Mouse (Mus musculus) forebrain, embryonic 16.5 days (tissue): ENCODE measurements around the gene Susd4. TPM values are rescaled to one million over a fixed set of nuclear protein-coding genes. Genes with fewer than 3 reads are reported as not detected.

Experiments
- ATAC-seq: fragments of 200-750 bp; cut with Nextera tagmentation; 2 replicates; pipeline ENCODE4 v1.8.0; 2017; ENCODE audit warnings: mild to moderate bottlenecking, moderate library complexity
- H3K27ac ChIP-seq: fragments of 300-500 bp; sonication (generic); 2 replicates; pipeline ENCODE4 v1.5.1; 2014; ENCODE audit warnings: low read length, control low read depth
- H3K27me3 ChIP-seq: fragments of 300-500 bp; sonication (generic); replicated peaks from 2 replicates; pipeline ENCODE4 v1.6.1; 2014; ENCODE audit warnings: low read length; ENCODE audit not compliant: control insufficient read depth, insufficient read depth
- H3K36me3 ChIP-seq: fragments of 300-500 bp; sonication (generic); 2 replicates; pipeline ENCODE4 v1.6.1; 2014; ENCODE audit not compliant: control insufficient read depth, insufficient read depth
- H3K4me1 ChIP-seq: fragments of 300-500 bp; sonication (generic); replicated peaks from 2 replicates; pipeline ENCODE4 v1.6.1; 2014; ENCODE audit warnings: low read length; ENCODE audit not compliant: control insufficient read depth, insufficient read depth
- H3K4me2 ChIP-seq: fragments of 300-500 bp; sonication (generic); 2 replicates; pipeline ENCODE4 v1.6.1; 2014; ENCODE audit warnings: mild to moderate bottlenecking, low read length, control low read depth
- H3K4me3 ChIP-seq: fragments of 300-500 bp; sonication (generic); replicated peaks from 2 replicates; pipeline ENCODE4 v1.5.1; 2014; ENCODE audit warnings: mild to moderate bottlenecking, low read length, control low read depth
- H3K9ac ChIP-seq: fragments of 300-500 bp; sonication (generic); replicated peaks from 2 replicates; pipeline ENCODE4 v1.6.1; 2014; ENCODE audit warnings: low read depth, low read length, control low read depth
- H3K9me3 ChIP-seq: fragments of 300-500 bp; sonication (generic); 2 replicates; pipeline ENCODE4 v1.6.1; 2016; ENCODE audit warnings: low read length; ENCODE audit not compliant: control insufficient read depth
- whole genome bisulfite sequencing: fragments of 180-500 bp; shearing (Covaris S2); extraction: QIAGEN DNeasy Blood & Tissue Kit; methylation state at CpG from one replicate; pipeline ENCODE4 v1.1.7; 2014; 5-methylcytosine and 5-hydroxymethylcytosine counted together
- polyA plus RNA-seq: library from polyadenylated mRNA; unstranded; fragments of >200 nt; fragmentation: Nextera tagmentation; extraction: Ambion mirVana; gene quantifications from 2 replicates; pipeline ENCODE4 v1.2.1, GENCODE M21; 2015

The Susd4 gene
- polyA plus RNA-seq, 1 experiment from 2014 or later = 46.7 TPM

- Histone ChIP-seq H3K36me3 (no peaks in the 10 kb centered on the region), H3K27me3 (no peaks in the 10 kb centered on the region), H3K9ac (no peak overlapping the region), H3K27ac (no peak overlapping the region), H3K4me3 (no peak overlapping the region), H3K4me1 (0 out of 2 replicates have a peak, but pooled peaks cover 3% of the 10 kb centered on the region), H3K9me3 (no peaks in the 10 kb centered on the region), H3K4me2 (no peak overlapping the region)
- 60% methylated on average over 2 of the region's 2 CpGs for WGBS
- ATAC-seq = 0 out of 2 replicates have a peak, but pooled peaks have one; percentile 38
Measured at GRCm38 (mm10) chr1:182941921-182942320, 178.3 kb downstream of the Susd4 start.

- no peak overlapping the region for H3K4me2 ChIP-seq
- H3K27me3 ChIP-seq = no peaks in the 10 kb centered on the region
- WGBS = 97% methylated on average over 3 of the region's 3 CpGs
- no peak overlapping the region for H3K9ac ChIP-seq
- H3K9me3 ChIP-seq = no peaks in the 10 kb centered on the region
- H3K4me3 ChIP-seq = no peak overlapping the region
- no peak overlapping the region for H3K27ac ChIP-seq
- no peaks in the 10 kb centered on the region for H3K36me3 ChIP-seq
- no peak for ATAC-seq
- H3K4me1 ChIP-seq = 0 out of 2 replicates have a peak, but pooled peaks cover 3% of the 10 kb centered on the region
Measured at GRCm38 (mm10) chr1:182943911-182944310, 180.3 kb downstream of the Susd4 start.

- Histone ChIP-seq H3K4me3 (no peak overlapping the region), H3K9ac (no peak overlapping the region), H3K4me1 (0 out of 2 replicates have a peak, but pooled peaks cover 3% of the 10 kb centered on the region), H3K9me3 (no peaks in the 10 kb centered on the region), H3K4me2 (no peak overlapping the region), H3K27me3 (no peaks in the 10 kb centered on the region), H3K27ac (no peak overlapping the region), H3K36me3 (no peaks in the 10 kb centered on the region)
- WGBS = 84% methylated on average over 5 of the region's 5 CpGs
- ATAC-seq = no peak
Measured at GRCm38 (mm10) chr1:182944638-182945037, 181.0 kb downstream of the Susd4 start.

- 76% methylated on average over 6 of the region's 6 CpGs for WGBS
- no peak for ATAC-seq
- H3K9ac ChIP-seq = no peak overlapping the region
- no peaks in the 10 kb centered on the region for H3K27me3 ChIP-seq
- H3K9me3 ChIP-seq = no peaks in the 10 kb centered on the region
- H3K27ac ChIP-seq = no peak overlapping the region
- H3K4me3 ChIP-seq = no peak overlapping the region
- no peaks in the 10 kb centered on the region for H3K36me3 ChIP-seq
- H3K4me1 ChIP-seq = 0 out of 2 replicates have a peak, but pooled peaks cover 3% of the 10 kb centered on the region
- H3K4me2 ChIP-seq = no peak overlapping the region
Measured at GRCm38 (mm10) chr1:182945561-182945960, 181.9 kb downstream of the Susd4 start.

Other genes with a start within 250 kb of the Susd4 start
- 70.3 and 76.2 TPM in 2 replicates for gene Capn2, start 246.3 kb upstream of the Susd4 start, polyA plus RNA-seq
- 0.14 TPM in 1 of 2 replicates, not detected in the other for gene Capn8, start 198.9 kb upstream of the Susd4 start, polyA plus RNA-seq
- not detected in 2 replicates for gene Ccdc185, start 14.7 kb upstream of the Susd4 start, polyA plus RNA-seq
- gene Tlr5, start 190.9 kb downstream of the Susd4 start, polyA plus RNA-seq = 0.09 TPM in 1 of 2 replicates, not detected in the other